Mouse (Mus musculus) right cerebral cortex, postnatal 36 days (tissue): ENCODE measurements at regions not wholly inside any gene's neighbourhood (a gene's known extent, or its start where the extent isn't known, plus 50 kb on each side); places are given as distances from the start of the nearest gene placed in this dataset.

Source experiments
- DNase-seq, 2 experiments: peaks; one replicate each; pipeline ENCODE4 v3.0.0; 2022; ENCODE audit warnings: low spot score in 2 of 2, mixed read lengths in 1 of 2

- DNase-seq, result no peak
Measured at GRCm38 (mm10) chr1:137452749-137453148, 492.5 kb upstream of the Nr5a2 start.

GRCm38 (mm10) chr1:137446497-137446896, 486.2 kb upstream of the Nr5a2 start:
- no peak for DNase-seq

DNA sequence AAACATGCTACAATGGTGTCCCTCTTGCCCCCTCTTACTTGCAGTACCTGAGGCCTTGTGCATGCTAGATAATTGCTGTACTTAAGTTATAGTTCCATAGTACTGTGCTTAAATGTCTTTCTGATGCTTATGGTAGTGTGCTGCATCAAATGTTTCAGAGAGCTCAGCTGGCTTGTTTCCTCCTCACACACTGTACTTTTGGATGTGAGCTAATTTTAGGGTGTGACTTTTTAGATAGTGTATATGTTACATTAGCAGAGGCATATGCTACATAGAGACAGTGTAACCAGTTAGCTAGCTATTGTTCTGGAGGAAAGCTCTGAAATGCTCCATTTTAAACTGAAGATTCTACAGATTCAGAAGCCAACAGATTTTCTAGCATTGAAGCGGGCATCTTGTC, 467.9 kb upstream of the Nr5a2 start:
- DNase-seq, result peak; percentile 6 to 41

- DNase-seq, result no peak
Measured at GRCm38 (mm10) chr1:137418388-137418787, 458.1 kb upstream of the Nr5a2 start.

- DNase-seq, result no peak
Measured at GRCm38 (mm10) chr1:137396736-137397135, 436.5 kb upstream of the Nr5a2 start.

DNA sequence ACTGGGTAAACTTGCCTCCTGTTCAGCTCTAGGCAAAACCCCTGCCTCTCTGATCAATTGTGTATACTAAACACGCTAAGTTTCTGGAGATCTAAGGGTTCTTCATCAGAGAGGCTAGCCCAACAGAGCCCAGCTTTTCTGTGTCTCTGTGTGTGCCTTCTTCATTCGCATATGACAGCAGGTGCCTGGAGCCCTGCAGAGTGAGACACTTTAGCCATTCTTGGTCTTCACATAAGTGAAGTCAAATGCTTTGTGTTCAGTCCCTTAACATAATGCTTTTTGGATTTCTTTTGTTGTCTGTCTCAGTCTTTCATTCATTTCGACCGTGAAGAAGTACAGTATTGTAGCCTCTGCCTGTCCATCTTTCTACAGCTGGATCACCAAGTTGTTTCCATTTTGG, 427.3 kb upstream of the Nr5a2 start:
- no peak for DNase-seq

DNA sequence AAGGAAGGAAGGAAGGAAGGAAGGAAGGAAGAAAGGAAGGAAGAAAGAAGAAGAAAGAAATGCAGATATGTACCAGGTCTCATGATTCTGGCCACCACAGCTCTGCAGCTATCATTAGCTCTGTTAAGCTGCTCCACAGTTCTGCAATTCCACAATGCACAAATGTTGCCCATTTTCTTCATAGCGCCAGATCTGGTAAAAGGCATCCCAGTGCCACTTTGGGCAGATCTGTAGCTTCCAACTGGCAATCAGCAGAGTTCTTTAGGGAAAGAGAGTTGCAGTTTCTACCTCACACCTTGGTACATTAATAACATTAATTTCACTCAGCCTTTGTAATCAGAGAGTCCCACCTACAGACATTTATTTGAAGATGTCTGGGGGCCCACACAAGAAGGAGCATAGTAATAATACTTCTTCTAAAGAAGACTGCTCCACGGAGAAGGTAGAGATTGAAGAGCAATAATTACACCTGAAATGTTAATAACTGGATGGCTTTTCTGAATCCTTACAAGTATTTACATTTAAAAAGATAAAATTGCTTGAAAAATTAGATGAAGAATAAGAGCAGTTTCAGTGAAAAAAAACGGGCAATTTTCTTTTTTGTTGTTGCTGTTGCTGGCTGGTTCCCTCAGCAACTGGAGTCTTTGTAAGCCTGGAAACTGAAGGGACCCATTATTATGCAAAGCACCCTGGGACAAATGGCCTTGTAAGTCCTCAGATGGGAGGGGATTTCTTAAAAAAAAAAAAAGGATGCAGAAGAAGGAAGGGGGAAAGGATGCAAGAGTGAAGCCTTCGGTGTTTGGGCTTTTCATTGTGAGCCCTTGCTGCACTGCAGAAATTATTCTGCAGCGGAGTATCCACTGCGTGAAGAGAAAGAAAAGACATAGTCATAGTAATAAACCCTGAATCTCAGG, 418.1 kb upstream of the Nr5a2 start:
- no peak for DNase-seq

DNA sequence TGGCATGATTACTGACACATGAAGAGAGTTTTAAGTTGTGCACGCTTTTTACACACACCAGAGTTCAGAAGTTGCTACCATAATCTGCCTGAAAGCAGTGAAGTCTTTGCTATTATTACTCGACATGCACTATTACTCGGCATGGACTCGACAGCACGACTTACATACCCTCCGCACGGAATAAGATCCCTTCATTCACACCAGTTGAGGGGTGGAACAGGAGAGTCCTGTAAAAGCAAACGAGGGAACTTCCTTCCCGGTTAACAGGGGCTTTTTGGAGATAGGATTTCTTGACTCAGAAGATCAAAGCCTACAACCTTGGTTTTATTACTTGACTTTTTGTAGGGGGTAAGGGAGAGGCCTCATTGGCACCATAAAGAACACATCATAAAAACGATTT, 416.4 kb upstream of the Nr5a2 start:
- no peak for DNase-seq

DNA sequence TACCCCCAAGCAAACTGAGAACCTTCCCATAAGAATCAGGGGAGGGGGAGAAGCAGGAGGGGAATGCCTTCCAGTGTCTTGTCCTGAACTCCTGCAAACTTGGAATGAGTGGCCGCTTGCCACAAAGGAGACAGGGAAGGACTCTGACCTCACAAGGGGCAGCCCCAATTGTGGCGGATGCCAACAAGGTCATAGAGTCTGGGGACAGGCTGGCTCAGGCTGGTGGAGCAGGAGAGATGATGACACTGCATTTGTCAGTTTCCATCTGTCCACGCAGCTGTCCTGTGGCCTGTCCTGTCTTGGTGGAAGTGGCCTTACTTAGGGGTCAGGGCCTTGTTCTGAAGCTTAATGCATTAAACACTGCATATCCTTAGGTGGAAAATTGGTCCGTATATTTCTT, 414.4 kb upstream of the Nr5a2 start:
- no peak for DNase-seq

GRCm38 (mm10) chr1:137373509-137374420, 413.5 kb upstream of the Nr5a2 start:
- no peak for DNase-seq

GRCm38 (mm10) chr1:137372236-137372635, 412.0 kb upstream of the Nr5a2 start:
- DNase-seq, result no peak

DNA sequence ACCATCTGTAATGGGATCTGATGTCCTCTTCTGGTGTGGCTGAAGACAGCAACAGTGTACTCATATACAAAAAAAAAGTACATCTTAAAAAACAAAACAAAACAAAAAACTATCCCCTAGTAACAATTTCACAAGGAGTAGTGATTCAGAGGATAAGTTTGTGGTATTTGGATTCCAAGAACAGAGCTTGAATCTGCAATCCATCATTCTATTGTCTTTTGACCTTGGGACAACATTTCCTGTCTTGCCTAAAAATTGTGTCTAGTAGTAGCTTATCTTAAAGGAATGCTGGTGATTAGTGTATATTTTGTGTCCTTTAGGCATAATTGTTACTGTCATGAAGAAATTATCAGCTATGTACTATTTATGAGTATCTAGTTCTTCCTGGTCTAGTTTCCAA, 404.1 kb upstream of the Nr5a2 start:
- DNase-seq, result no peak

GRCm38 (mm10) chr1:137363969-137364368, 403.7 kb upstream of the Nr5a2 start:
- no peak for DNase-seq

DNA sequence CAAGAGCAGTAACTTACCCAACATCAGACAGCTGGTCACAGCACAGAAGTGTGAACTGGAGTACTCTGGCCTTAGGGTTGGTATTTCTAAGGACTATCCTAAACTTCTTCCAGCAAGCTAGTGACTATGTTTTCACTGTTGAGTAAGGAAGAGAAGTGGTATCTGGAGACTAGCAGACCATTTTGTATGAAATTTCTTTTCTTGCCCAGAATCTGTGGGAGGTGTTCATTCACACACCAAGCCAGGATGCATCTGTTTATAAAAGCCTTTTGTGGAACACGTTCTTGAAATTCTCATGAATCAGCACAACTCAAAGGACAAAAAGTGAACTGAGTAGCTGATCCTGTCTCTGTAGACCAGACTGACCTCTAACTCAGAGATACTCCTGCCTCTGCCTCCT, 403.3 kb upstream of the Nr5a2 start:
- peak; percentile 8 to 36 for DNase-seq

- DNase-seq, result no peak
Measured at GRCm38 (mm10) chr1:137360688-137361570, 400.7 kb upstream of the Nr5a2 start.

DNA sequence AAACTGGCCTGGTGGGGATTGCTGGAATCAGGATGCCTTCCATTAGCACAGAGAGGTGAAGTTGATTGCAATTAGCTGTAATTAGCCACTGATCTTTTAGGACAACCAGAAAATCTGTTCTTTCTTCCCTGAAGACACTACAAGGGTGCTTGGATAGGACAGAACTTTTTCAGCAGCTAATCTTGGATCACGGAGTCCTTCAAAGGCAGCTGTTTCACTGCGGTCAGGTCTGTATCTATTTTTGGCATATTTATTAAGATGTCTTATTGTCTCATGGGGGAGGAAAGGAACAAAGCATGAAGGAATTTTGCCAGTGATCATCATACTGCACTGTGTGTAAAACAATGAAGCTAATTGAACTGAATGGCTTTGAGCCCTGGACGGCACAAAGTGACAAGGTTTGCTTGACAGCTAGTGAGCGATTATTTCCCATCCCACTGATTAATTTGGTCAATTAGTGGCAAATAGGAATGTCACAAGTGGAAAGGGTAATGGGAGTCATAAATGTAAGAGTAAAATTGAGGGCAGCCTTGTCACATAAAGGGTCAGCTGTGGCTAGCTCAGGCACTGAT, 395.8 kb upstream of the Nr5a2 start:
- no peak for DNase-seq

DNA sequence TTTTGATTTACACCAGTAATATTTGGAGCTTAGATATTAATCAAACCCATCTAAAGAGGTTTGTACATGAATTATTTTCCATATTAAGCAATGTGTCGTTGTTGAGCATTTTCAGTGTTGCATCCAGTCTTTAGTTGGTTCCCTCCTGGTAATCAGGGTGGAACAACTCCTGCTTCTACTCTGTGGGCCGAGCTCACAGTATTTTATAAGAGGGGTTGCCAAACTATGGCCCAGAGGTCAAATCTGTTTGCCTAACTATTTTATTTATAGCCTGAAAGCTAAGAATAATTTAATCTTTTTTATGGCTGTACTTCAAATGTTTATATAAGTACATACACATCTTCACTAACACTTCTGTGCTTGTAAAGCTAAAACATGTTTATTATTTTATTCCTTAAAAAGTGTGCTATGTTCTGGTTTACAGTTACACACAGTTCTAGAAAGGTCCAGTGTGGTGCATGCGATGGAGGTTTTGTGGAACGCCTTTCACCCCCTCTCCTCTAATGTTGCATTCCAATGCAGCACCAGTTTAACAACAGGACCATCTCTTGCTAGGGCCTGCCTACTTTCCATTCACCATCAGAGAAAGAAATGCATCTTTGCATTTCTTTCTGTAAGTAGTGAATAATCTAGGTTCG, 392.3 kb upstream of the Nr5a2 start:
- no peak for DNase-seq

DNA sequence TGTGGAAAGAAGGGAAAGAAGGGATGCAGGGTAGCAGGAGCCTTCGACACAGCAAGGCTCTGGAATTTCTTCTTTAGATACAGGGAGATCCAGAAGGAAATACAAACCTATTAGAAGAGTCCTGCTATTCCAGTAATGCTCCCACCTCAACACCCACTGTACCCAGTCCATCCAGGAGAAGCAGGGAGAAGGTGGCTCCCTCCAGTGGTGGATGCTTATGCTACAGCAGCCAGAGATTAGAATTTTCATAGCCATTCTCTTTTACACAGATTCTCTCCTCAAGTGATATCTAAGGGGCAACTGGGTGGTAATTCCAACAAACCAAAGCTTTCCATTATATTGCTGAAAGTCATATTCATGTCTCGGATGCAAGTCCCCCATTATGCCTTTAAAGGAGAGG, 373.9 kb upstream of the Nr5a2 start:
- DNase-seq, result no peak

- peak in 1 of 2 experiments; percentile 36 for DNase-seq
Measured at GRCm38 (mm10) chr1:137332108-137332769, 372.0 kb upstream of the Nr5a2 start.

DNA sequence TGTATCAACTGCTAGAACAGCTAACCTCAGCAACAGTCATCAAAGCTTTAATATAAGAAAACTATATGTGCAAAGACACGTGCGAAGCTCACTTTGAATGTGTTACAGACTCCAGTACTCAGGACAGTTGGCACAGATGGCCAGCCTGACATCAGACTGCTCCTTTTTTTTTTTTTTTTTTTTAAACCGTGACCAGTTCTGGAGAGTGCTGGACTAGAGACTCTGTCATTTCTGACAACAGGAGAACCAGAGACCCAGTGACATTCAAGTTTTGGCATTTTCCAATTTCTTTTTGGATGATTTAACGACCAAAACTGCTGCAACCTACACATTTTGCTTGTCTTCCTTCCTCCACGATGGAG, 371.5 kb upstream of the Nr5a2 start:
- no peak for DNase-seq
